ENCODE assay signal across 8 mouse cellular contexts in the genomic region with DNA sequence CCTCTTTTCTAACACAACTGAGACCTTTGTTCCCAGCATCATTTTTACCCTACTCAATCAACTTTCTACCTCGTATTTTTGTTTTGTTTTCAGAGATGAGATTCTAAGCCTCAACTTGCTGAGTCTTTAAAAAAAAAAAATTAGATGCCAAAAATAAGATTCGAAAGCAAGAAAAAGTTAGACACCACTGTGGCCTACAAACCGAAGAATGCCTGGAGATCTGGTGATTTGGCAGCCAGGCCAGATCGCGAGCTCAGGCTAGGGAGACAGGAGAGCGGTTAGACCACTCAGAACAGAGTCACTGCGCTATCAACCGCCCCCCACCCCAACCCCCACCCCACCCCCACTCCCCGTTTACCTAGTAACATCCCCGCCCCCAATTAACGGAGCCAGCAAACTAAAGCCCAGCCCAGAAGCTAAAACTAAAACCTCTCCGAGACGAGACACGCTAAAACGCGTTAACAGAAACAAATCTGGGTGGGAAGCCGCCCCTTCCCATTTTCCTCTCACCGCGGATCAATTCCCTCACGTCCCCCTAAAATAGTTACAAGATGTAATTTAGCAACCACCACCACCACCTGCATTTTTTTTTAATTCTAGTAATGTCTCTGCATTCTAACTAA. TPM values are rescaled to one million over a fixed set of nuclear protein-coding genes. Genes with fewer than 3 reads are reported as not detected.
A peak's percentile ranks its signal among the peaks of the same experiment; 100 is the strongest.
DNase-seq lines count a peak whose midpoint lies in the region; ATAC-seq and TF ChIP-seq lines count a peak whose summit lies in the region.

No protein-coding gene starts in this region.

- H3K4me3 ChIP-seq in gastrocnemius, adult 2 months, result peak overlapping the region; percentile 89
- H3K4me3 ChIP-seq in CH12.LX (replicated peaks in 1 of 3; ENCODE audit: low read depth in 2 of 3, low read length in 2 of 3, poor library complexity in 1 of 3), result peak overlapping the region; percentile 70 to 84 (median 82)
- peak overlapping the region; percentile 98 for H3K4me3 ChIP-seq in embryonic facial prominence, embryonic 10.5 days
- peak overlapping the region; percentile 87 for H3K4me3 ChIP-seq in neural tube, embryonic 14.5 days (ENCODE audit: low read depth, low read length)

- peaks cover 0 to 13% of the 10 kb centered on the region in 2 experiments; a peak in 2 of 4 replicates for H3K4me1 ChIP-seq in CH12.LX (ENCODE audit: control insufficient read depth in 1 of 2, insufficient read depth in 2 of 2)
- H3K4me1 ChIP-seq in embryonic facial prominence, embryonic 10.5 days, result peaks cover 15% of the 10 kb centered on the region
- H3K4me1 ChIP-seq in neural tube, embryonic 14.5 days (ENCODE audit: control insufficient read depth, insufficient read depth, low read length), result peaks cover 6% of the 10 kb centered on the region

- H3K79me2 ChIP-seq in CH12.LX (replicated peaks; ENCODE audit: control insufficient read depth, extremely low read depth, insufficient read depth, poor library complexity, severe bottlenecking), result peaks cover 58% of the 10 kb centered on the region

- no peaks in the 10 kb centered on the region for H3K9me3 ChIP-seq in CH12.LX (replicated peaks; ENCODE audit: low read length)
- H3K9me3 ChIP-seq in embryonic facial prominence, embryonic 10.5 days, result no peaks in the 10 kb centered on the region
- no peaks in the 10 kb centered on the region for H3K9me3 ChIP-seq in neural tube, embryonic 14.5 days (ENCODE audit: control insufficient read depth, low read length)

- in situ Hi-C loops in CH12.LX (cut with MboI; ENCODE audit: low pct_ligation_motif_present, low pct_unique_long_range_greater_than_20kb, low sequenced_read_pairs), result no loop called here

- H3K36me3 ChIP-seq in CH12.LX (replicated peaks in 1 of 2; ENCODE audit: control insufficient read depth in 1 of 2, insufficient read depth in 1 of 2, low read length in 1 of 2), result peaks cover 7 to 11% of the 10 kb centered on the region in 2 experiments
- H3K36me3 ChIP-seq in embryonic facial prominence, embryonic 10.5 days (replicated peaks), result peaks cover 18% of the 10 kb centered on the region
- H3K36me3 ChIP-seq in neural tube, embryonic 14.5 days (ENCODE audit: control insufficient read depth, insufficient read depth, low read length), result no peaks in the 10 kb centered on the region

- WGBS in embryonic facial prominence, embryonic 10.5 days, result 10% methylated on average over 20 of the region's 20 CpGs
- WGBS in neural tube, embryonic 14.5 days, result 10% methylated on average over 20 of the region's 20 CpGs

- dilution Hi-C loops in CH12.LX (cut with MboI; ENCODE audit: extremely low pct_ligation_motif_present, extremely low pct_unique_long_range_greater_than_20kb, low sequenced_read_pairs), result no loop called here

- peak overlapping the region; percentile 83 for H3K4me2 ChIP-seq in CH12.LX (ENCODE audit: insufficient read depth, low read depth, poor library complexity, severe bottlenecking)
- peak overlapping the region; percentile 74 for H3K4me2 ChIP-seq in neural tube, embryonic 14.5 days (ENCODE audit: low read depth, low read length)

- no peak for TF ChIP-seq POLR2A in CH12.LX (IDR thresholded peaks at IDR 0.05; ENCODE audit: low read depth, low read length)

- no peak for TF ChIP-seq CTCF in gastrocnemius, adult 2 months (IDR thresholded peaks at IDR 0.05)
- TF ChIP-seq CTCF in CH12.LX (conservative IDR thresholded peaks at IDR 0.05 in 1 of 2, IDR thresholded peaks at IDR 0.05 in 1 of 2; ENCODE audit: low read depth in 2 of 2, low read length in 2 of 2), result no peak

- ATAC-seq in neural tube, embryonic 14.5 days (ENCODE audit: low read depth), result no peak

- H3K9ac ChIP-seq in CH12.LX (ENCODE audit: insufficient read depth, low read depth), result peak overlapping the region; percentile 99
- H3K9ac ChIP-seq in neural tube, embryonic 14.5 days (replicated peaks; ENCODE audit: low read depth, low read length), result peak overlapping the region; percentile 94; the same call in 1 of the 2 replicates

- no peaks in the 10 kb centered on the region for H3K27me3 ChIP-seq in CH12.LX (replicated peaks)
- H3K27me3 ChIP-seq in embryonic facial prominence, embryonic 10.5 days (replicated peaks; ENCODE audit: low read depth, poor library complexity, severe bottlenecking), result no peaks in the 10 kb centered on the region
- no peaks in the 10 kb centered on the region for H3K27me3 ChIP-seq in neural tube, embryonic 14.5 days (ENCODE audit: control insufficient read depth, insufficient read depth, low read length)

- no peak for TF ChIP-seq EP300 in CH12.LX (IDR thresholded peaks at IDR 0.05; ENCODE audit: low read length)

- no peak for TF ChIP-seq RAD21 in CH12.LX (IDR thresholded peaks at IDR 0.05; ENCODE audit: low read depth, low read length)

- H3K27ac ChIP-seq in gastrocnemius, adult 2 months, result peak overlapping the region; percentile 98
- no peak overlapping the region for H3K27ac ChIP-seq in CH12.LX (ENCODE audit: insufficient read depth, low read depth)
- peak overlapping the region; percentile 99 for H3K27ac ChIP-seq in embryonic facial prominence, embryonic 10.5 days (replicated peaks)
- no peak overlapping the region; the same call in 1 of the 2 replicates for H3K27ac ChIP-seq in neural tube, embryonic 14.5 days (ENCODE audit: low read depth, low read length)

- intact Hi-C loops in gastrocnemius, adult 2 months (cut with DNase I), result loop anchor here (5.0 kb wide), 1 partner anchor 50 kb away; no protein-coding TSS in a partner anchor
- intact Hi-C loops in gastrocnemius, postnatal 14 days (cut with DNase I; ENCODE audit: low total_unique reads), result no loop called here

- peak; percentile 21 for DNase-seq in gastrocnemius, adult 2 months
- DNase-seq in gastrocnemius, postnatal 14 days, result no peak
- no peak for DNase-seq in CH12.LX (ENCODE audit: extremely low read depth)
- DNase-seq in embryonic facial prominence, embryonic 10.5 days (ENCODE audit: low spot score), result peak; percentile 17
- DNase-seq in kidney, postnatal 10 days, result peak; percentile 12
- DNase-seq in retina, embryonic 14.5 days (ENCODE audit: low spot score), result no peak
- no peak for DNase-seq in spleen, postnatal 4 days (ENCODE audit: low spot score in 2 of 2)

TF ChIP-seq in CH12.LX, 34 proteins besides CTCF, POLR2A, EP300 and RAD21:
- TF ChIP-seq KAT2A (IDR thresholded peaks at IDR 0.05; ENCODE audit: insufficient replicate concordance, low read length) (no peak), SIN3A (IDR thresholded peaks at IDR 0.05; ENCODE audit: low read length) (0 out of 2 replicates have a peak, but pooled peaks have one; percentile 32)

RNA-seq across cellular contexts. Expression of gene Fbxo36, which starts 2.0 kb away (rescaled TPM):
- total RNA-seq in gastrocnemius, adult 2 months (2021), result 1 to 10 TPM; 1.9 to 4.1 TPM
- 1 to 10 TPM; 1.5 to 1.8 TPM for total RNA-seq in gastrocnemius, postnatal 14 days (2021)
- total RNA-seq in CH12.LX (2012; rRNA removed) (2.5 and 3.2 TPM in 2 replicates), CH12.LX (2014; rRNA removed) (3.0 and 3.2 TPM in 2 replicates)
- polyA plus RNA-seq in CH12.LX (2012; ENCODE audit: insufficient read length, low read depth), result 3.2 and 3.8 TPM in 2 replicates
- 9.3 and 9.5 TPM in 2 replicates for polyA plus RNA-seq in embryonic facial prominence, embryonic 10.5 days (2016; fragmentation: Nextera tagmentation; extraction: Ambion mirVana)
- polyA plus RNA-seq in neural tube, embryonic 14.5 days (2014; fragmentation: Nextera tagmentation; extraction: Ambion mirVana), result 3.8 and 4.9 TPM in 2 replicates

RNA-seq across cellular contexts. Expression of gene Trip12, which starts 2.7 kb away (rescaled TPM):
- 100 to 1,000 TPM; 194 to 206 TPM for total RNA-seq in gastrocnemius, adult 2 months (2021)
- total RNA-seq in gastrocnemius, postnatal 14 days (2021), result 100 to 1,000 TPM; 171 to 173 TPM
- total RNA-seq in CH12.LX (2012; rRNA removed) (82.0 and 90.2 TPM in 2 replicates), CH12.LX (2014; rRNA removed) (75.6 and 78.2 TPM in 2 replicates)
- 93.8 and 109 TPM in 2 replicates for polyA plus RNA-seq in CH12.LX (2012; ENCODE audit: insufficient read length, low read depth)
- polyA plus RNA-seq in embryonic facial prominence, embryonic 10.5 days (2016; fragmentation: Nextera tagmentation; extraction: Ambion mirVana), result 79.3 and 86.5 TPM in 2 replicates
- polyA plus RNA-seq in neural tube, embryonic 14.5 days (2014; fragmentation: Nextera tagmentation; extraction: Ambion mirVana), result 67.4 and 70.8 TPM in 2 replicates

Comparison
In these comparisons a context has a peak if more than half of its experiments do, and no peak if none do; other contexts are left out.
1. DNase-seq: peak in gastrocnemius, adult 2 months (single experiment), embryonic facial prominence, embryonic 10.5 days (single experiment) and kidney, postnatal 10 days (single experiment); none in gastrocnemius, postnatal 14 days (single experiment), CH12.LX (single experiment), retina, embryonic 14.5 days (single experiment) and spleen, postnatal 4 days (0 of 2).
2. H3K27ac ChIP-seq: peak in gastrocnemius, adult 2 months (single experiment) and embryonic facial prominence, embryonic 10.5 days (single experiment); none in CH12.LX (single experiment) and neural tube, embryonic 14.5 days (single experiment).
3. Peak in every context shown above with its lines, with median percentiles within 50 percentile points of each other: H3K4me3 ChIP-seq.